Mouse (Mus musculus) bone marrow, adult 2 months (tissue): ENCODE measurements at regions not wholly inside any gene's neighbourhood (a gene's known extent, or its start where the extent isn't known, plus 50 kb on each side); places are given as distances from the start of the nearest gene placed in this dataset.

Experiments
- CTCF ChIP-seq: fragments of 200-500 bp; IDR thresholded peaks from 2 replicates; pipeline ENCODE4 v1.5.1; 2011; ENCODE audit warnings: low read length, control low read depth; ENCODE audit not compliant: control insufficient read depth, insufficient read depth
- POLR2A ChIP-seq: fragments of 200-500 bp; IDR thresholded peaks from 2 replicates; pipeline ENCODE4 v1.6.1; 2011; ENCODE audit warnings: low read depth, mild to moderate bottlenecking, control low read depth, low read length, borderline replicate concordance; ENCODE audit not compliant: control insufficient read depth

- no peak for TF ChIP-seq CTCF
- TF ChIP-seq POLR2A = no peak
Observed at GRCm38 (mm10) chr2:137954830-137955229, 301.5 kb upstream of the Btbd3 start.
